Mouse (Mus musculus) gastrocnemius, postnatal 14 days (tissue): ENCODE data around the gene Slc10a6. TPM values are rescaled to one million over a fixed set of nuclear protein-coding genes. Genes with fewer than 3 reads are reported as not detected.

Source experiments
- DNase-seq: peaks from one replicate; pipeline ENCODE4 v3.0.0; 2021; ENCODE audit warnings: mixed read lengths
- intact Hi-C: fragments of 180-260 bp; cut with DNase I; formaldehyde crosslinking; loops from one replicate; pipeline ENCODE4 v1.15.1; 2025; ENCODE audit warnings: low total_unique reads
- total RNA-seq, 2 experiments: library from RNA; stranded (reverse); gene quantifications; 2 replicates each; pipeline ENCODE4 v1.2.3; 2021

Gene Slc10a6
- total RNA-seq, 2 experiments from 2014 or later = 0.47 to 5.4 TPM

GRCm38 (mm10) chr5:103624831-103625230 lies 4.4 kb downstream of the Slc10a6 start:
- intact Hi-C loops = no loop called here
- no peak for DNase-seq

DNA sequence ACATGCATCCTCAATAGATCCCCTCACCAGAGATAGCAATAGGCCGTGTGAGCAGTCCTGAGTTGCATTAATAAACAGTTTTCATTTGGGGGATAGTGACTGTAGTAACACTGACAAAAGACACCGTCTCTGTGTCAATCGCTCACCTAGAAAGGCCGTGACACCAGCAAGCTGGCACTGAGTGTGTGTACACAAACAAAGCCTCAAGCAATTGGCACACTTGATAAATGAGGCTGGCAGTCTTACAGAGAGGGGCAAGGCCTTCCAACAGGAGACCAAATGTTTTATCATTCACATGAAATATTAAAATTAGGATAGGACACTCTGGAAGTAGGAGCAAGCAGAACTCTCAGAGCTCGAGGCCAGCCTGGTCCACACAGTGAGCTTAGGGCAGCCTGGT lies 6.9 kb downstream of the Slc10a6 start:
- intact Hi-C loops = no loop called here
- DNase-seq = no peak

- intact Hi-C loops = no loop called here
- DNase-seq = no peak
These were observed 8.8 kb downstream of the Slc10a6 start for GRCm38 (mm10) chr5:103620301-103620973.

DNA sequence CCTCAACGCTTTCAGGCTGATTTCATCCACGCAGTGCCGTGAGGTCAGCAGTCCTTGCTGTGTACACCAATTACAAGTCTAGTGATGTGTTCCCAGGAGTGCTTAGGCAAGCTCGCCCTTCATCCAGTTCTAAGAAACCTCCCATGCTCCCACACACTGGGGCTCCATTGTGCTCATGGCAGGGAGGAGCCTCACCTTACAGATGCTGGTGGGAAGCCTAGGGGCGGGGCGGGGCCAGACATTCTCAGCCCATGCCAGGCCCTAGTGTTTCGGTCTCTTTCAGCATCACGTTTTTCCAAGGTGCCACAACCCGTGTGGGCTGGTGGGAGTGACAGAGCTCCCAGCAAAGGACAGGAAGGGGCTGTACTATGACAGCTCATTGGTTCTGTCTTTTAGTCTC lies 12.0 kb downstream of the Slc10a6 start:
- no peak for DNase-seq
- intact Hi-C loops = no loop called here

DNA sequence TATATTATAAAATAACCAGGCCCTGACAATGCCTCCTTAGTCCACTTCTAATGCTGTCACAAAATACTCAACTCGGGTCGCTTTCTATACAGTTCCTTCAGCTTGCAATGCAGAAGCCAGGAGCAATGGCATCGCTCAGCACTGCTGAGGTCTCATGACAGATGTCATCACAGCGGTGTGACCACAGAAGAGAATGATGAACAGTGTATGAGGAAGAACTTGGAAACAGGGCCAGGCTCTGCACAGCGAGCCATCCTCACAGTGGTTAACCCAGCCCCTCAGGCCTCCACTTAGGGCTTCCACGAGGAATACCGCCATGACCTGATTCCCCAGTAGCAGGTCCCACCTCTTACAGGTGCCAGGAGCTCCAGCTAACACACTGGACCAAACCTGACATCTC lies 14.8 kb downstream of the Slc10a6 start:
- DNase-seq = no peak
- intact Hi-C loops = no loop called here

GRCm38 (mm10) chr5:103612316-103612715 lies 16.9 kb downstream of the Slc10a6 start:
- intact Hi-C loops = no loop called here
- DNase-seq = no peak

GRCm38 (mm10) chr5:103610856-103611472 lies 18.2 kb downstream of the Slc10a6 start:
- intact Hi-C loops = no loop called here
- DNase-seq = no peak

DNA sequence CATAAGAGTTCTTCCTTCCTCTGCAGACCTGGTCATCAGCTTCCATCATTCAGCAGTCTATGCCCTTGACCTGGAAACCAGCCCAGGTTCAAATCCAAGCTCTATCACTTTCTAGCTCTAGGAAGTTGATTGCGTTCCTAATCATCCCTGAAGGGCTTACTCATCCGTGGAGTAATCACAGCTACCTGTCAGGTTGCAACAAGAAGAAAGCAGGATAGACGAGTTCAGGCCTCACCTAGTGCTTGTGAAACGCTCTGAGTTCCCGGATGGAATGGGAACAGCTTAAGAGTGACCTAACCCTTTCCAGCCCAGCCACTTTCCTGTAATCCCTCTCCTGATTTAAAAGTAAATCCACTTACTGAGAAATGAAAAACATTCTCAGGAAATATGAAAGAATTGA lies 19.1 kb downstream of the Slc10a6 start:
- intact Hi-C loops = no loop called here
- DNase-seq = no peak

- intact Hi-C loops = no loop called here
- no peak for DNase-seq
These were observed 23.5 kb downstream of the Slc10a6 start for GRCm38 (mm10) chr5:103605707-103606106.

- DNase-seq = peak; percentile 47
- intact Hi-C loops = no loop called here
These were observed 25.9 kb downstream of the Slc10a6 start for GRCm38 (mm10) chr5:103603115-103603893.

DNA sequence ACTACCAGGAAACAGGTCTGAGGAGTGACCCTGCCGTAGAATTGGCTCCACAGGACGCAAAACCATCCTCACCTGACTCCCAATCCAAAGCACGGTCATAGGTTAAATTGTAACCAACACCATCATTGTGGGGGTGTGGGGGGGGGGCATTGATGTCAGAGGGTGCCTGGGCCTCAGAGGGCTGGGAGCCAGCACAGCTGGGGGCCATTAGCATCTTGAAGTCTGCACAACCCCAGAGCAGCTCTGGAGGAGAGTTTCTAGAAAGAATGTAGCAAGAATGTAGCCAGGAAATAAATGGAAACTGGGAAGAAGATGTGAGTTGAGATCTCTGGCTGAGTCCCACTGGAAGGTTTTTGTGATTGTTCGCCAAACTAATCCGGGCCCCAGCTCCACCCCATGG lies 30.3 kb downstream of the Slc10a6 start:
- intact Hi-C loops = no loop called here
- peak; percentile 33 for DNase-seq

- intact Hi-C loops = no loop called here
- no peak for DNase-seq
These were observed 30.9 kb downstream of the Slc10a6 start for GRCm38 (mm10) chr5:103598264-103598663.

DNA sequence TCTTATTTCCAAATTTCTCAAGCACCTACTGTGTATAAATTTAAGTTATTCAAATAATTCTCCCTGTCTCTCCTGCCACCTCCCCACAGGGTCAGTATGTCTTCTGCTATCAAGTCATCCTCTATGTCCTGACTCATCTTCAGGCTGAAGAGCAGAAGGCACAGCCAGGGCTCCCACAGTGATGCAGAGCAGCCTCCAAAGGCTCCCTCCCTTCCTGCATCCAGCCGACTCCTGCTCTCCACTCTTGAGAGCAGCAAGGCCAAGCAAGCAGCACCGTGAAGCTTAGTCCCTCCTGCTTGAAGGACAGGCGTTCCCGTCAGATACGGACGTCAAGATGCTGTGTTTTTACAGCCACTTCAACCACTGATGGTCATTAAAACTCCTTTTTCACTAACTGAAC lies 31.6 kb downstream of the Slc10a6 start:
- DNase-seq = no peak
- intact Hi-C loops = no loop called here

DNA sequence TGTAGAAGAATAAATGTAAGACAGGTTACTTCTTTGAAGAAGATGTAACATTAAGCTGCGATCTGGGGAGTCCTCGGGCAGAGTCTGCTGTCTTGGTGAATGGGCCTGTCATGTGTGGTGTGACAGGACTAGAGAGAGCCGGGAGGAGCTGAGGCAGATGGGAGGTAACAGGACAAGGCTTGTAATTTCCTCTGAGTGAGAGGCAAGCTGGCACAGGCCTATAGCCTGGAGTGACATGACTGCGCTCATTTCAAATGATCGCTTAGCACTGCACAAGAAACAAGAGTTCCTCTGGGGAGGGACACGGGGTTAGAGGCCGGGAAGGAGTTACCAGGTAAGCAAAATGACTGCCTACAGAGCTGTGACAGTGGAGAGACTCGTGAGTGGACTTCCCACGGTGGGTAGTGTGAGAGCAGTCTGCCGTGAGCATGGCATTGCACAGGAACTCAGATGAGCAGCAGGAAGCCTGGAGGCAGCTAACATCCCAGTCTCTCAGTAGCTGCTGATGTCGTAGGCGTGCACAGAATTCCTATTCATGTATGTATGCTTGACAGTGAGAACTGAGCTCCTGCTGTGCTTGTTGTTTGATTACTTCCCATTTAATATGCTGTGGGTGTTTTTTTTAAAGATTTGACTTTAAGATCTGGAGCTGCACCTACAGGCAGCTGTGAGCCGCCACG lies 32.6 kb downstream of the Slc10a6 start:
- intact Hi-C loops = no loop called here
- no peak for DNase-seq

DNA sequence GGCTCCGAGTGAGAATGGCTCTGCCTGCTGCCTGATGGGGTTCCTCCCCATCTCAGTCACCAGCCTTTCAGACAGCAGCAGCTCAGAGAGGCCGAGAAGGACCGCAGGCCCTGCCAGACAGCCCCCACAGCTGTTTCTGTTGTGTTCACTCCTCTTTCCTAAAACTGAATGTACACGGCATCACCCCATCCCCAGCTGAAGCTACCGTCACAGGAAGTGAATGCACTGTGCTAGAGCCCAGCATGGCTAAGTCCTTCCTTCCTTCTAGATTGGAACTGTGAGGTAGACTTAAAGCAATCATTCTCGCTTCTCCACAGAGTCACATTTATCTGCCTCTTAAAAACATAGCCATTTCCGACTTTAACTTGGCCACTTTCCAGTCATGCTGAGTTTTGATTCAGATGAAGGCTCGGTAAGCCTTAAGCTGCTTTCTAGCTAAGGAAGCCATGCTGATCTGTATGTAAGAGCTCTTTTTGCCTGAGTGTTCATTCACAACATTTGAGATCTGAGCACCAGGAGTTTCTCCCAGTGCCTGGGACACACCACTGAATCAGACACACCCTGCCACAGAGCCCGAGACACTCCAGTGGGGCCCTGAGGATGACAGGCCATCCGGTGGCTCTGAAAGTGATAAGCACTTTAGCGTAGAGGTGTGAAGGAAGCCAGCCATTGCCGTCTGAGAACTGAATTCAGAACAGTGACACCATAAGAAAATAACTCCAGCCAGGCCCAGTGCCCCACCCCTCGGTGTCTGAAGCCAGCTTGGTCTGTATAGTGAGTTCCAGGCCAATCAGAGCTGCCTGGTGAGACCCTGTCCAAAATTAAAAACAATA lies 33.6 kb downstream of the Slc10a6 start:
- intact Hi-C loops = no loop called here
- DNase-seq = no peak

DNA sequence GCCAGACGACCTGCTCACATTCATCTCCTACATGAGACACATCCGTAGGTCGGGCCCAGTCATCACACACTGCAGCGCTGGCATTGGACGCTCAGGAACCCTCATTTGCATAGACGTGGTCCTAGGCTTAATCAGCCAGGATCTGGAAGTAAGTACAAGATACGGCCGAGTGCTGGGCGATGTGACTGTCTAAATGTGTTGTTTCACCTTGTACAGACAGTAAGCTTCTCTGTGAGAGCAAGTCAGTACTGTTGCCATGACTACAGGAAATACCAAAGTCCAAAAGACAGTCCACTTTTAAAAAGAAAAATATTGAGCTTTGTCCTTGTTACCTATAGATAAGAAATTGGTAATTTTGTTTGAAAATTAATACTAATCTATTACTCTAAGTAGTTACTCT lies 35.6 kb downstream of the Slc10a6 start:
- DNase-seq = no peak
- intact Hi-C loops = no loop called here

DNA sequence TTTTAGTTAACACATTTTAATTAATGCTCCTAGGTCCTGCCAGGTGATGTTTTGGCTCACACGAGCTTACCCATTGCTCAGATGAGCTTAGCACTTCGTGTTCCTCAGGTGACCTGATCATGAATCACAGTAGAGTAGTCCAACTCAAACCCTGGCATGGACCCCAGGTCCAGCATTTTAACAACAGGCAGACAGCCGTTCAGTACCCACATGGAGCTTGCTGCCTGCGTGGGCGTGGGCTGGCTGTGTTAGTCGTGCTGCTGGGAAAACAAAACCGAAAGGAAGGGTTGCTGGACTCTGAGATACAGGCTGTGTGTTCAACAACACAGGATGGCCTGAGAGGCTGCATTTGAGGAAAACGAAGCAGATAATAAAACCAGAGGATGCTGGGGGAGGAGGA lies 36.5 kb downstream of the Slc10a6 start:
- intact Hi-C loops = no loop called here
- DNase-seq = no peak

- intact Hi-C loops = no loop called here
- no peak for DNase-seq
These were observed 37.4 kb downstream of the Slc10a6 start for GRCm38 (mm10) chr5:103591846-103592245.

DNA sequence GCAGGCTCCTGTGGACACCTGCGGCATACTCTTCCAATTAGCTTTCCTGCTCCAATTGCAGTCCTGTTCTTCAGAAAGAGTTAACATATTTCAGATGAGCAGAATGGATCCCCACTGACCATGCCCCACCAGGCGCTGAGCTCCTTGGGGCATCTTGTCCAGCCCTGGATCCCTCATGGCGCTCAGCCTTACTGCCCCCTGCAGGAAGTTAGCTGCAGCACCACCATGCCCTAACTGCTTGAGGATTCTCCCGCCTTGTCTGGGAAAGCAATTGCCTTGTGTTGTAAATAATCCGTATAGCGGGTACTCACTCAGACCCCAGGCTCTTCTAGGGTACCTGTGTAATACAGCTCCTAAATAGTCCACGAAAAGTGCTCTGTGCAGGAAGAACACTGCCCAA lies 42.0 kb downstream of the Slc10a6 start:
- intact Hi-C loops = no loop called here
- no peak for DNase-seq
